Mouse (Mus musculus) stomach, embryonic 15.5 days (tissue): ENCODE data around the gene Igsf21. TPM values are rescaled to one million over a fixed set of nuclear protein-coding genes. Genes with fewer than 3 reads are reported as not detected.

Experiments used
- ATAC-seq: fragments of 200-750 bp; cut with Nextera tagmentation; 2 replicates; pipeline ENCODE4 v1.8.0; 2017; ENCODE audit warnings: low read depth, moderate number of reproducible peaks, moderate TSS enrichment; ENCODE audit not compliant: insufficient read depth, low FRiP score
- H3K27ac ChIP-seq: fragments of 300-500 bp; sonication (generic); 2 replicates; pipeline ENCODE4 v1.5.1; 2015; ENCODE audit warnings: mild to moderate bottlenecking, inconsistent platforms
- H3K27me3 ChIP-seq: fragments of 300-500 bp; sonication (generic); replicated peaks from 2 replicates; pipeline ENCODE4 v1.6.1; 2015; ENCODE audit warnings: inconsistent platforms
- H3K36me3 ChIP-seq: fragments of 300-500 bp; sonication (generic); 2 replicates; pipeline ENCODE4 v1.6.1; 2015; ENCODE audit warnings: inconsistent platforms
- H3K4me1 ChIP-seq: fragments of 300-500 bp; sonication (generic); 2 replicates; pipeline ENCODE4 v1.6.1; 2015; ENCODE audit warnings: inconsistent platforms
- H3K4me2 ChIP-seq: fragments of 300-500 bp; sonication (generic); 2 replicates; pipeline ENCODE4 v1.6.1; 2015; ENCODE audit warnings: mild to moderate bottlenecking, inconsistent platforms
- H3K4me3 ChIP-seq: fragments of 300-500 bp; sonication (generic); replicated peaks from 2 replicates; pipeline ENCODE4 v1.5.1; 2015; ENCODE audit warnings: inconsistent platforms
- H3K9ac ChIP-seq: fragments of 300-500 bp; sonication (generic); 2 replicates; pipeline ENCODE4 v1.6.1; 2015; ENCODE audit warnings: inconsistent platforms
- H3K9me3 ChIP-seq: fragments of 300-500 bp; sonication (generic); 2 replicates; pipeline ENCODE4 v1.6.1; 2016; ENCODE audit warnings: inconsistent platforms
- whole genome bisulfite sequencing: fragments of 180-500 bp; shearing (Covaris S2); methylation state at CpG from one replicate; pipeline ENCODE4 v1.1.7; 2015; 5-methylcytosine and 5-hydroxymethylcytosine counted together
- polyA plus RNA-seq: library from polyadenylated mRNA; unstranded; fragments of >200 nt; fragmentation: Nextera tagmentation; extraction: Ambion mirVana; gene quantifications from 2 replicates; pipeline ENCODE4 v1.2.1, GENCODE M21; 2015

Gene Igsf21
- polyA plus RNA-seq, 1 experiment from 2014 or later: 1.8 TPM

- H3K4me1 ChIP-seq: no peaks in the 10 kb centered on the region
- no peak for ATAC-seq
- 69% methylated on average over 8 of the region's 8 CpGs for WGBS
Observed at GRCm38 (mm10) chr4:140149706-140150105, 96.9 kb downstream of the Igsf21 start.

GRCm38 (mm10) chr4:140147857-140148695 lies 98.5 kb downstream of the Igsf21 start:
- H3K27ac ChIP-seq: no peak overlapping the region
- no peaks in the 10 kb centered on the region for H3K9me3 ChIP-seq
- ATAC-seq: no peak
- no peak overlapping the region for H3K9ac ChIP-seq
- no peak overlapping the region for H3K4me3 ChIP-seq
- H3K4me2 ChIP-seq: no peak overlapping the region
- H3K4me1 ChIP-seq: no peaks in the 10 kb centered on the region
- H3K27me3 ChIP-seq: no peaks in the 10 kb centered on the region
- no peaks in the 10 kb centered on the region for H3K36me3 ChIP-seq
- WGBS: 66% methylated on average over 20 of the region's 20 CpGs

More at GRCm38 (mm10) chr4:140149706-140150105, 96.9 kb downstream of the Igsf21 start:
- Histone ChIP-seq H3K9ac (no peak overlapping the region), H3K4me3 (no peak overlapping the region), H3K36me3 (no peaks in the 10 kb centered on the region), H3K9me3 (no peaks in the 10 kb centered on the region), H3K27me3 (no peaks in the 10 kb centered on the region), H3K4me2 (no peak overlapping the region), H3K27ac (no peak overlapping the region)

- no peak overlapping the region for H3K4me2 ChIP-seq
- H3K9me3 ChIP-seq: no peaks in the 10 kb centered on the region
- H3K27me3 ChIP-seq: no peaks in the 10 kb centered on the region
- H3K36me3 ChIP-seq: no peaks in the 10 kb centered on the region
- WGBS: 71% methylated on average over 15 of the region's 15 CpGs
- no peaks in the 10 kb centered on the region for H3K4me1 ChIP-seq
- no peak overlapping the region for H3K4me3 ChIP-seq
- H3K27ac ChIP-seq: no peak overlapping the region
- ATAC-seq: no peak
- H3K9ac ChIP-seq: no peak overlapping the region
Observed at GRCm38 (mm10) chr4:140147079-140147840, 99.3 kb downstream of the Igsf21 start.

GRCm38 (mm10) chr4:140143884-140144525 lies 102.6 kb downstream of the Igsf21 start:
- H3K36me3 ChIP-seq: no peaks in the 10 kb centered on the region
- no peak for ATAC-seq
- H3K4me1 ChIP-seq: no peaks in the 10 kb centered on the region
- WGBS: 85% methylated on average over 10 of the region's 10 CpGs
- H3K4me3 ChIP-seq: no peak overlapping the region
- no peak overlapping the region for H3K4me2 ChIP-seq
- no peak overlapping the region for H3K9ac ChIP-seq
- H3K27ac ChIP-seq: no peak overlapping the region
- no peaks in the 10 kb centered on the region for H3K9me3 ChIP-seq
- H3K27me3 ChIP-seq: no peaks in the 10 kb centered on the region

GRCm38 (mm10) chr4:140143178-140143577 lies 103.4 kb downstream of the Igsf21 start:
- Histone ChIP-seq H3K27ac (no peak overlapping the region), H3K4me3 (no peak overlapping the region), H3K9me3 (no peaks in the 10 kb centered on the region), H3K27me3 (no peaks in the 10 kb centered on the region), H3K4me2 (no peak overlapping the region), H3K4me1 (no peaks in the 10 kb centered on the region), H3K9ac (no peak overlapping the region), H3K36me3 (no peaks in the 10 kb centered on the region)
- ATAC-seq: no peak
- 94% methylated on average over 6 of the region's 6 CpGs for WGBS

GRCm38 (mm10) chr4:140140485-140140884 lies 106.1 kb downstream of the Igsf21 start:
- H3K9me3 ChIP-seq: no peaks in the 10 kb centered on the region
- WGBS: 63% methylated on average over 9 of the region's 9 CpGs
- H3K27me3 ChIP-seq: no peaks in the 10 kb centered on the region
- no peaks in the 10 kb centered on the region for H3K4me1 ChIP-seq
- H3K4me2 ChIP-seq: no peak overlapping the region
- ATAC-seq: no peak
- H3K36me3 ChIP-seq: no peaks in the 10 kb centered on the region
- no peak overlapping the region for H3K4me3 ChIP-seq
- no peak overlapping the region for H3K27ac ChIP-seq
- H3K9ac ChIP-seq: no peak overlapping the region

- no peak overlapping the region for H3K27ac ChIP-seq
- H3K9ac ChIP-seq: no peak overlapping the region
- H3K4me2 ChIP-seq: no peak overlapping the region
- WGBS: 42% methylated on average over 5 of the region's 5 CpGs
- H3K36me3 ChIP-seq: no peaks in the 10 kb centered on the region
- H3K27me3 ChIP-seq: no peaks in the 10 kb centered on the region
- H3K4me3 ChIP-seq: no peak overlapping the region
- H3K9me3 ChIP-seq: no peaks in the 10 kb centered on the region
- H3K4me1 ChIP-seq: no peaks in the 10 kb centered on the region
- ATAC-seq: no peak
Observed at GRCm38 (mm10) chr4:140138846-140139245, 107.7 kb downstream of the Igsf21 start.

- H3K36me3 ChIP-seq: no peaks in the 10 kb centered on the region
- H3K4me2 ChIP-seq: no peak overlapping the region
- ATAC-seq: no peak
- no peak overlapping the region for H3K9ac ChIP-seq
- H3K27me3 ChIP-seq: no peaks in the 10 kb centered on the region
- H3K4me3 ChIP-seq: no peak overlapping the region
- H3K27ac ChIP-seq: no peak overlapping the region
- 0 out of 2 replicates have a peak, but pooled peaks cover 2% of the 10 kb centered on the region for H3K4me1 ChIP-seq
- H3K9me3 ChIP-seq: no peaks in the 10 kb centered on the region
- WGBS: 36% methylated on average over 9 of the region's 9 CpGs
Observed at GRCm38 (mm10) chr4:140131625-140132321, 114.8 kb downstream of the Igsf21 start.

GRCm38 (mm10) chr4:140131201-140131600 lies 115.4 kb downstream of the Igsf21 start:
- Histone ChIP-seq H3K4me1 (0 out of 2 replicates have a peak, but pooled peaks cover 2% of the 10 kb centered on the region), H3K4me3 (no peak overlapping the region), H3K9me3 (no peaks in the 10 kb centered on the region), H3K9ac (no peak overlapping the region), H3K27me3 (no peaks in the 10 kb centered on the region), H3K27ac (no peak overlapping the region), H3K36me3 (no peaks in the 10 kb centered on the region), H3K4me2 (no peak overlapping the region)
- 8% methylated on average over 5 of the region's 5 CpGs for WGBS
- ATAC-seq: no peak

- Histone ChIP-seq H3K9ac (no peak overlapping the region), H3K27ac (no peak overlapping the region), H3K4me2 (no peak overlapping the region), H3K36me3 (no peaks in the 10 kb centered on the region), H3K4me1 (0 out of 2 replicates have a peak, but pooled peaks cover 2% of the 10 kb centered on the region), H3K27me3 (no peaks in the 10 kb centered on the region), H3K9me3 (no peaks in the 10 kb centered on the region), H3K4me3 (no peak overlapping the region)
- WGBS: 42% methylated on average over 12 of the region's 12 CpGs
- ATAC-seq: no peak
Observed at GRCm38 (mm10) chr4:140129553-140130275, 116.9 kb downstream of the Igsf21 start.

GRCm38 (mm10) chr4:140128116-140128515 lies 118.5 kb downstream of the Igsf21 start:
- 0 out of 2 replicates have a peak, but pooled peaks cover 2% of the 10 kb centered on the region for H3K4me1 ChIP-seq
- no peaks in the 10 kb centered on the region for H3K9me3 ChIP-seq
- no peak overlapping the region for H3K4me2 ChIP-seq
- no peak overlapping the region for H3K27ac ChIP-seq
- no peak overlapping the region for H3K9ac ChIP-seq
- no peak for ATAC-seq
- no peaks in the 10 kb centered on the region for H3K36me3 ChIP-seq
- no peak overlapping the region for H3K4me3 ChIP-seq
- 67% methylated on average over 11 of the region's 11 CpGs for WGBS
- H3K27me3 ChIP-seq: no peaks in the 10 kb centered on the region
